Mouse (Mus musculus): Measurements from ENCODE around the gene Asic4. TPM values are rescaled to one million over a fixed set of nuclear protein-coding genes. Genes with fewer than 3 reads are reported as not detected.

The Asic4 gene
- total RNA-seq, 1 experiment from 2014 or later = not detected

GRCm38 (mm10) chr1:75521321-75522031, 71.2 kb downstream of the Asic4 start, which contains the start of gene Stk11ip:
Stk11ip (plus strand) TSS chr1:75521529.
- ATAC-seq (replicated peaks; ENCODE audit: low read depth, poor library complexity, severe bottlenecking) = peak; percentile 97

Other genes starting within 250 kb of the Asic4 start
- 7.5 and 13.1 TPM in 2 replicates for gene Glb1l, start 239.6 kb upstream of the Asic4 start, total RNA-seq (2017)
- gene Stk16, start 239.6 kb upstream of the Asic4 start, total RNA-seq (2017) = 60.9 and 92.2 TPM in 2 replicates
- gene Tuba4a, start 230.6 kb upstream of the Asic4 start, total RNA-seq (2017) = 156 and 186 TPM in 2 replicates
- gene A630095N17Rik, start 218.3 kb upstream of the Asic4 start, total RNA-seq (2017) = 1.1 TPM in 1 of 2 replicates, not detected in the other
- gene Dnajb2, start 214.0 kb upstream of the Asic4 start, total RNA-seq (2017) = 5.9 and 9.5 TPM in 2 replicates
- 0.14 TPM in 1 of 2 replicates, not detected in the other for gene Ptprn, start 185.9 kb upstream of the Asic4 start, total RNA-seq (2017)
- gene Resp18, start 172.0 kb upstream of the Asic4 start, total RNA-seq (2017) = not detected in 2 replicates
- gene Dnpep, start 132.4 kb upstream of the Asic4 start, total RNA-seq (2017) = 28.7 and 37.5 TPM in 2 replicates
- gene Des, start 90.1 kb upstream of the Asic4 start, total RNA-seq (2017) = not detected in 2 replicates
- gene Speg, start 75.1 kb upstream of the Asic4 start, total RNA-seq (2017) = not detected in 2 replicates
- gene Gmppa, start 14.5 kb upstream of the Asic4 start, total RNA-seq (2017) = 61.7 and 73.9 TPM in 2 replicates
- gene Chpf, start 28.9 kb downstream of the Asic4 start, total RNA-seq (2017) = 0.92 and 2.1 TPM in 2 replicates
- gene Tmem198, start 29.1 kb downstream of the Asic4 start, total RNA-seq (2017) = 0.32 TPM in 1 of 2 replicates, not detected in the other
- 1.4 and 2.7 TPM in 2 replicates for gene Obsl1, start 56.0 kb downstream of the Asic4 start, total RNA-seq (2017)
- gene Inha, start 56.6 kb downstream of the Asic4 start, total RNA-seq (2017) = not detected in 2 replicates
- 15.1 and 19.5 TPM in 2 replicates for gene Stk11ip, start 71.1 kb downstream of the Asic4 start, total RNA-seq (2017)
- gene Slc4a3, start 95.8 kb downstream of the Asic4 start, total RNA-seq (2017) = under 0.01 TPM in 1 of 2 replicates, not detected in the other

All from common myeloid progenitor, adult 5-6 weeks (primary cell).